Mouse (Mus musculus): ENCODE measurements around the gene Cdc123. TPM values are rescaled to one million over a fixed set of nuclear protein-coding genes. Genes with fewer than 3 reads are reported as not detected.
"Not testable (repeated sequence)": the region's sequence is repeated elsewhere in the genome, so short reads cannot be mapped to it uniquely, and the experiment has no call there.

Gene Cdc123
- total and polyA plus RNA-seq, 2 experiments from 2014 or later, result 110 to 237 TPM

DNA sequence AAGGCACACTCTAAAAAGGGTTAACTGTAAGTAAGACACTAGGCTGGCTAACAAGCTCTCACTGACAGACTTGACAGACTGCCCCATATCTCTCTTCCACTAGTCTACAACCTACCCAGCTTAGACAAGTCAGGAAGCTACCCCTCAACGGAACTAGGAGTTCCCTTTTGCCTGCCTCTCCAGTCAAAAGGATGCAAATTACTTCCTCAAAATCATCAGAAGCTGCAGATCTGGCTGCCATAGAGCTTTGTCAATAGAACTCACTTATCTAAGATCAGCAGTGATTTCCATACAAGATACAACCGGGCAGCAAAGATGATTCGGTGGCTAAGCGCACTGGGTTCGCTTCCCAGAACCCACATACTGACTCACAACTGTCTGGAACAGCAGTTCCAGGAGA lies 20.3 kb downstream of the Cdc123 start:
- no peak for TF ChIP-seq CTCF (IDR thresholded peaks at IDR 0.05; ENCODE audit: low read depth)
- DNase-seq (ENCODE audit: low spot score) (no peak), ATAC-seq (no peak)
- Histone ChIP-seq H3K36me3 (ENCODE audit: insufficient read depth, low read length) (peaks cover 28% of the 10 kb centered on the region), H3K9ac (replicated peaks; ENCODE audit: low read length) (no peak overlapping the region), H3K9me3 (ENCODE audit: low read length) (no peaks in the 10 kb centered on the region), H3K4me1 (ENCODE audit: insufficient read depth, low read length) (no peaks in the 10 kb centered on the region), H3K27me3 (ENCODE audit: insufficient read depth, low read length) (no peaks in the 10 kb centered on the region), H3K4me3 (ENCODE audit: low read length) (no peak overlapping the region), H3K27ac (no peak overlapping the region), H3K4me2 (ENCODE audit: low read depth, low read length) (no peak overlapping the region)
- WGBS, result 89% methylated on average over 5 of the region's 5 CpGs

DNA sequence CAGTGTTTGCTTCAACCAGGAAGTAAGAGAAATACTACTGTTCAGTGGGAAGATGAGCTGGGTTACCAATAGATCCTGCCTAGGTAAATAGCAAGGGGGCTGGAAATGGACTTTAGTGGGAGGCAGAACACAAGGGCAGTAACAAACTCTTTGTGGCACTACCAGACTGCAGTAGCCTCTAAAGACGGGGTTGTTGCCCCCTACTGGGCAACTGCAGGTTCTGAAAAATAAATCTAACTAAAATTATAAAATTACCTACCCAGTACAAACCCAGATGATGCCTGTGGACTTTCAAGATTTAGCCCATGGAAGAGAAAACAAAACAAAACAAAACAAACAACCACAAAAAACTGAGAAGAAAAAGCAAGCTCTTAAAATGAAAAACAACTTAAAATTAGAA lies 20.8 kb downstream of the Cdc123 start:
- WGBS, result 11% methylated on average over 1 of the region's 1 CpGs
- Histone ChIP-seq H3K9ac (replicated peaks; ENCODE audit: low read length) (no peak overlapping the region), H3K27ac (no peak overlapping the region), H3K9me3 (ENCODE audit: low read length) (no peaks in the 10 kb centered on the region), H3K4me1 (ENCODE audit: insufficient read depth, low read length) (no peaks in the 10 kb centered on the region), H3K4me3 (ENCODE audit: low read length) (no peak overlapping the region), H3K4me2 (ENCODE audit: low read depth, low read length) (no peak overlapping the region), H3K27me3 (ENCODE audit: insufficient read depth, low read length) (no peaks in the 10 kb centered on the region), H3K36me3 (ENCODE audit: insufficient read depth, low read length) (peaks cover 28% of the 10 kb centered on the region)
- TF ChIP-seq CTCF (IDR thresholded peaks at IDR 0.05; ENCODE audit: low read depth), result peak; percentile 56
- DNase-seq (ENCODE audit: low spot score) (peak; percentile 58), ATAC-seq (no peak)

DNA sequence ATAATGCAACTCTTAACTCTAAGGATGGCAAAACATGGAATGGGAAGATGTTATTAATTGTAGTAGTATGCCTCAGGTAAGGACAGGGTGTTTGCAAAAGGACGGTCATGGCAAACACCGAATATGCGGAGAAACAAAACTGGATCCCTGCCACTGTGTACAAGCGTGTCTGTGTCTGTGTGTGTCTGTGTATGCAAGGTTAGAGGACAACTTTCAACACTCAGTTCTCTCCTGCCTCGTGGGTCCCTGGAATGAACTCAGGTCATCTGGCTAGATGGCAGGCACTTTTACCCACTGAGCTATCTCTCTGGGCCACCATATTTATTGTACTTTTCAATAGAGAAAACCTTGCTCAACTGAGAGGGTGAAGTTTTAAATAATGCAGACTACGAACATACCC lies 22.5 kb downstream of the Cdc123 start:
- Histone ChIP-seq H3K36me3 (ENCODE audit: insufficient read depth, low read length) (peaks cover 33% of the 10 kb centered on the region), H3K4me1 (ENCODE audit: insufficient read depth, low read length) (no peaks in the 10 kb centered on the region), H3K9ac (replicated peaks; ENCODE audit: low read length) (no peak overlapping the region), H3K27me3 (ENCODE audit: insufficient read depth, low read length) (no peaks in the 10 kb centered on the region), H3K4me2 (ENCODE audit: low read depth, low read length) (no peak overlapping the region), H3K9me3 (ENCODE audit: low read length) (no peaks in the 10 kb centered on the region), H3K27ac (no peak overlapping the region), H3K4me3 (ENCODE audit: low read length) (no peak overlapping the region)
- 93% methylated on average over 6 of the region's 6 CpGs for WGBS
- TF ChIP-seq CTCF (IDR thresholded peaks at IDR 0.05; ENCODE audit: low read depth), result no peak
- DNase-seq (ENCODE audit: low spot score), result no peak
- no peak for ATAC-seq

DNA sequence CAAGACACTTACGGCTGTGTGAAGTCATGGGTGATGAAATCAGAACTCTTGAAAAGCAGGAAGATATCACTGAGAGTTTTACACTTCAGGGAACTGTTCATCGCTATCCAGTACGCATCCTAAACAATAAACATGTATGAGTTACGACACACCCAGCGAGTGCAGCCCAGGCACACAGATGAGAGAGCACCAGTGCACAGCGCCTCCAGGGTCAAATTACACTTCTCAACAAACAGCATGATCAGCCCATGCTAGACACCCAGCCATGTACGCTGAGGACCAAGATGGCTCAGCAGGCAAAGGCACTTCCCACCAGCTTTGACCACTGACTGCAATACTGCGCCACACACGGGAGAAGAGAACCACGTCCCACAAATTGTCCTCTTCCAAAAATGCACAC lies 23.7 kb downstream of the Cdc123 start:
- no peak for TF ChIP-seq CTCF (IDR thresholded peaks at IDR 0.05; ENCODE audit: low read depth)
- DNase-seq (ENCODE audit: low spot score), result no peak
- no peak overlapping the region for H3K4me2 ChIP-seq (ENCODE audit: low read depth, low read length)
- WGBS, result 93% methylated on average over 10 of the region's 10 CpGs
- no peak overlapping the region for H3K4me3 ChIP-seq (ENCODE audit: low read length)
- no peak for ATAC-seq
- no peaks in the 10 kb centered on the region for H3K4me1 ChIP-seq (ENCODE audit: insufficient read depth, low read length)
- no peaks in the 10 kb centered on the region for H3K9me3 ChIP-seq (ENCODE audit: low read length)
- no peak overlapping the region for H3K9ac ChIP-seq (replicated peaks; ENCODE audit: low read length)
- no peaks in the 10 kb centered on the region for H3K27me3 ChIP-seq (ENCODE audit: insufficient read depth, low read length)
- no peak overlapping the region for H3K27ac ChIP-seq
- H3K36me3 ChIP-seq (ENCODE audit: insufficient read depth, low read length), result peaks cover 29% of the 10 kb centered on the region

DNA sequence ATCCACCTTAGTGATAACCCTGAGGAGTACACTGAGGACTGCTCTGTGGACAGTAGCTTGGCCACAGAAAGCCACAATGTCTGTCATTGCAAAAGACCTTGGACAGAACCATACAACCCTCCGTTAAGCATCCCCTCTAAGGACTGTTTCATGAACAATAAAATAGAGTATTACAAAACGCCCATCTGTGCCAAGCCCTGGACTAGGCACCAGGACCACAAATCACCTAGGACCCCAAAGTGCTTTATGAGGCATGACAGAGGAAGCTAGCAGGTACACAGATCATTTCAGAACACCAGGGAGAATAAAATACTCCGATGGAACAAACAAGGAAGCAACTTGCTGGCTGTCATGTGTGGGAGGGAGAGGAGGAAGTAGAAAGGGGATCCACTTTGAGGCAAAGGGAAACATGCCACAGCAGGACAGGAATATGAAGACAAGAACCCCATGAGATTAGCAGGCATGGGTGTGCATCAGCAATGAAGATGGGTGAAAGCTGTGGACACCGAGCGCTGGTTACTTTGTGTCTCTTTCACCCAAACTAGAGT lies 33.7 kb downstream of the Cdc123 start:
- H3K27ac ChIP-seq, result no peak overlapping the region
- 95% methylated on average over 5 of the region's 5 CpGs for WGBS
- no peaks in the 10 kb centered on the region for H3K9me3 ChIP-seq (ENCODE audit: low read length)
- ATAC-seq (no peak), DNase-seq (ENCODE audit: low spot score) (no peak)
- TF ChIP-seq CTCF (IDR thresholded peaks at IDR 0.05; ENCODE audit: low read depth), result no peak
- H3K4me2 ChIP-seq (ENCODE audit: low read depth, low read length), result no peak overlapping the region
- peaks cover 8% of the 10 kb centered on the region; the same call in 1 of the 2 replicates for H3K36me3 ChIP-seq (ENCODE audit: insufficient read depth, low read length)
- no peaks in the 10 kb centered on the region for H3K4me1 ChIP-seq (ENCODE audit: insufficient read depth, low read length)
- no peak overlapping the region for H3K9ac ChIP-seq (replicated peaks; ENCODE audit: low read length)
- H3K4me3 ChIP-seq (ENCODE audit: low read length), result no peak overlapping the region
- no peaks in the 10 kb centered on the region for H3K27me3 ChIP-seq (ENCODE audit: insufficient read depth, low read length)

DNA sequence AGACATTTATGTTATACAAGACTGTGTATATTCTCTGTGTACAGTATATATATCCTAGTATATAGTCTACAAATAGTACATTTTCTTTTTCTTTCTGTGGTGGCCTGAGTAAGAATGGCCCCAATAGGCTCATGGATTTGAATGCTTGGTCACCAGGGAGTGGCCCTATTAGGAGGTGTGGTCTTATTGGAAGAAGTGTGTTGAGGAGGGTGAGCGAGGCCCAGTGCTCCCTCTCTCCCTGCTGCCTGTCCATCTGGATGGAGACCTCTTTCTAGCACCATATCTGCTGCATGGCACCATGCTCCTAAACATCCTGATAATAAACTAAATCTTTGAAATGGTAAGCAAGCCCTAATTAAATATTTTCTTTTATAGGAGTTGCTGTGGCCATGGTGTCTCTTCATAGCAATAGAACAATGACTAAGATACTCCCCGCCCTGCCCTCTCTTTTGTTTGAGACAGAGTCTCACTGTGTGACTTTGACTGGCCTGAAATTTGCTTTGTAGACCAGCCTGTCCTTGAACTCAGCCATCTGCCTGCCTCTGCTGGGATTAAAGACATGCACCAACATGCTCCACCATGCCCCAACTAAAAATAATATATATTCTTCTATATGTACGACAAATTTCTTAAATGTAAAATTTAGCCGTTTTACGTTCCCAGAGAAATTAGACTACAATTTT lies 34.8 kb downstream of the Cdc123 start:
- Histone ChIP-seq H3K4me2 (ENCODE audit: low read depth, low read length) (no peak overlapping the region), H3K36me3 (ENCODE audit: insufficient read depth, low read length) (peaks cover 8% of the 10 kb centered on the region; the same call in 1 of the 2 replicates), H3K9ac (replicated peaks; ENCODE audit: low read length) (no peak overlapping the region), H3K27me3 (ENCODE audit: insufficient read depth, low read length) (no peaks in the 10 kb centered on the region), H3K27ac (no peak overlapping the region), H3K4me1 (ENCODE audit: insufficient read depth, low read length) (no peaks in the 10 kb centered on the region), H3K4me3 (ENCODE audit: low read length) (no peak overlapping the region), H3K9me3 (ENCODE audit: low read length) (no peaks in the 10 kb centered on the region)
- WGBS, result 88% methylated on average over 5 of the region's 5 CpGs
- no peak for TF ChIP-seq CTCF (IDR thresholded peaks at IDR 0.05; ENCODE audit: low read depth)
- no peak for ATAC-seq
- DNase-seq (ENCODE audit: low spot score), result no peak

DNA sequence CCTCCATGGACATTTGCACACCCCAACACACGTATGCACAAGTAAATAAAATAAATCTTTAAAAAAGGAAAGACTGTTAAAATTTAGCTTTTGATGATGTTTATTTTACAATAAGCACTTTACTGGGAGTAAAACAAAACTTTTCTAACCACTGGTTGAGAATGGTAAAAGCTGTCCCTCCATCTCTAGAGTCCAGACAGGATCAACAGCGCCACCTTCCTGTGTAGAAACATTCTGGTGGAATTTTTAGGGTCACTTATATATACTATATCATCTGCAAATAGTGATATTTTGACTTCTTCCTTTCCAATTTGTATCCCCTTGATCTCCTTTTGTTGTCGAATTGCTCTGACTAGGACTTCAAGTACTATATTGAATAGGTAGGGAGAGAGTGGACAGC lies 38.8 kb downstream of the Cdc123 start:
- WGBS, result 88% methylated on average over 3 of the region's 3 CpGs
- H3K27ac ChIP-seq; H3K9me3 ChIP-seq (ENCODE audit: low read length); H3K4me2 ChIP-seq (ENCODE audit: low read depth, low read length); H3K27me3 ChIP-seq (ENCODE audit: insufficient read depth, low read length); H3K4me3 ChIP-seq (ENCODE audit: low read length); H3K9ac ChIP-seq (replicated peaks; ENCODE audit: low read length); ATAC-seq; H3K4me1 ChIP-seq (ENCODE audit: insufficient read depth, low read length): not testable (repeated sequence)
- peak; percentile 63 for TF ChIP-seq CTCF (IDR thresholded peaks at IDR 0.05; ENCODE audit: low read depth)
- peaks cover 13% of the 10 kb centered on the region; the same call in 1 of the 2 replicates for H3K36me3 ChIP-seq (ENCODE audit: insufficient read depth, low read length)
- DNase-seq (ENCODE audit: low spot score), result peak; percentile 63
